Mouse (Mus musculus) cerebellum, postnatal 25 days (tissue): Measurements from ENCODE around the gene Scn4a.
"Not testable (repeated sequence)": the region's sequence is repeated elsewhere in the genome, so short reads cannot be mapped to it uniquely, and the experiment has no call there.

ENCODE experiments used
- DNase-seq, 2 experiments: peaks; one replicate each; pipeline ENCODE4 v3.0.0; 2021; ENCODE audit warnings: mixed read lengths in 2 of 2

The Scn4a gene

GRCm38 (mm10) chr11:106353188-106353587, at the start of gene Scn4a:
Gene Scn4a (minus strand): TSS chr11:106353288.
- no peak for DNase-seq

- no peak for DNase-seq
Measured at GRCm38 (mm10) chr11:106398481-106398880, 45.4 kb upstream of the Scn4a start.

GRCm38 (mm10) chr11:106397656-106398055, 44.6 kb upstream of the Scn4a start:
- DNase-seq: peak; percentile 35 to 63

DNA sequence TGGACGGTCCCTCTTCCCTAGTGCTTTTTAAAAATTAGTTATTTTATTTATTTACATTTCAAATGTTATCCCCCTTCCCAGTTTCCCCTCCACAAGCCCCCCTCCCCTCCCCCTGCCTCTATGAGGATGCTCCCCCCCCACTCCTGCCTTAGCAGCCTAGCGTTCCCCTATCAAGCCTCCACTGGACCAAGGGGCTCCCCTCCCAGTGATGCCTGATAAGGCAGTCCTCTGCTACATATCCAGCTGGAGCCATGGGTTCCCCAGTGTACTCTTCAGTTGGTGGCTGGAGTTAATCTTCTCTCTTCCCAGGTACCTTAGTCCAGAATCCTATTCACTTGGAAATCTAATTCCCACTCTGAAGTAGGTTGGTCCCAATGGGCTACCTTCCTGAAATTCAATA, 41.0 kb upstream of the Scn4a start:
- not testable (repeated sequence) for DNase-seq

GRCm38 (mm10) chr11:106393331-106393616, 40.2 kb upstream of the Scn4a start:
- no peak for DNase-seq

DNA sequence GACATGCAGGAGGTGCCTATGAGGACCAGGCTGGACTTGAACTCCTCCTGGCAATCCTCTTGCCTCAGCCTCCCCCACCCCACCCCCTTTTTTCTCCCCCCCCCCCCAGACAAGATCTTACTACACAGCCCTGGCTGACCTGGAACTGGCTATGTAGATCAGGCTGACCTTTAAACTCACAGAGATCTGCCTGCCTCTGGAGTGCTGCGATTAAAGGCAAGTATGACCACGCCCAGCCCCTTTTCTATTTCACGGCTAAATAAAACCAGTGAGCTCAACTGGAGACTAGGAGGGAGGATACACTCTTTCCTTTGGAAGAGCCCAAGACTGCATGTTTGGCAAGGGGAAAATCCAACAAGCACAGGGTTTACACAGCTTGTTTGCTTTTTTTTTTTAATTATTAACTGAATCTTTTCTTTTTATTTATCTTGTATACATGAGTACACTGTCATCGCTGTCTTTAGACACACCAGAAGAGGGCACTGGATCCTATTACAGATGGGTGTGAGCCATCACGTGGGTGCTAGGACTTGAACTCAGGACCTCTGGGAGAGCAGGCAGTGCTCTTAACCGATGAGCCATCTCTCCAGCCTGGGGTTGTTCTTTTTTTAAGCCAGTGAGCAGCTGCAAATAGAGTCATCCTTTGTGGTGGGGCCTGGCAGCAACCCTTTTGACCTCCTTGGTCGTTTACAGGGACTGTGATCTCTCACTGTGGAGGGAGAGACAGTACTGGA, 39.7 kb upstream of the Scn4a start:
- DNase-seq: no peak

- peak; percentile 69 to 81 for DNase-seq
Measured at GRCm38 (mm10) chr11:106391546-106392188, 38.6 kb upstream of the Scn4a start.

GRCm38 (mm10) chr11:106390757-106391156, 37.7 kb upstream of the Scn4a start:
- no peak for DNase-seq

DNA sequence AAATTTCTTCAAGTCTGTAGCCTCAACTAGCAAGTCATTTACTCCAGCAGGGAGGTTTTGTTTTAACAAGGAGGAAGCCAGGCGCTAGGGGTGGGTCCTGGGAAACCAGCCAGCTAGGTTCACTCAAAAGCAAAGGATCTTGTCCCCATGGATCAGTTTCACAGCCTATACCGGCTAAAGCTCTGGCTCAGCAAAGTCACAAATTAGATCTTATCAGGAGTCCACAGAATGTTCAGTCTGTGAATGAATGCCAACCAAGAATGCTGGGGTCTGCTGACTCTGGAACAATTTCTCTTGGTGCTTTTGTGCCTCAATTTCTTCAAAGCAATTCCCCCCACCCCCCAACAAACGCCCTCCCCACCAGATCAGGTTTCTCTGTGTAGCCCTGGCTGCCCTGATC, 36.5 kb upstream of the Scn4a start:
- no peak for DNase-seq

DNA sequence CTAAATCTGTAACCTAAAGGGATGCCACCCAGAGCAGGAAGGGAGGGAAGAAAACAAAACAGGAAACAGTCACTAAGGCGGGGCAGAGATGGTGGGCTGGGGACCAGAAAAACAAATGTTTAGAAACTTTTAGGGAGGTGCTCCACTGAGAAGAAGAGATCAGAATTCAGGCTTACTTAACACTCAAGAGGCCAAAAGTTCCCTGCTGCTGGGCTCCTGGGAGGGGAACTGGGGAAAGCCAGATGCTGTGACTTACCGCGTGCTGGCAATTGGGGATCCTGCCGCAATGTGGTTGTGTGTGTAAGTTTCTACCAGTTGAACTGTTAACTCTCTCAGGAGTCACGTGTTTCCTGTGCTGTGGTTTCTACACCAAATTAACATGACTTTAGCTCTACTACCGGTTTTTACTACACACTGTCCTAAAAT, 34.7 kb upstream of the Scn4a start, which contains the start of gene Icam2:
Icam2 (minus strand) TSS at position 285 of the 426 bp plus-strand sequence.
- DNase-seq: no peak

DNA sequence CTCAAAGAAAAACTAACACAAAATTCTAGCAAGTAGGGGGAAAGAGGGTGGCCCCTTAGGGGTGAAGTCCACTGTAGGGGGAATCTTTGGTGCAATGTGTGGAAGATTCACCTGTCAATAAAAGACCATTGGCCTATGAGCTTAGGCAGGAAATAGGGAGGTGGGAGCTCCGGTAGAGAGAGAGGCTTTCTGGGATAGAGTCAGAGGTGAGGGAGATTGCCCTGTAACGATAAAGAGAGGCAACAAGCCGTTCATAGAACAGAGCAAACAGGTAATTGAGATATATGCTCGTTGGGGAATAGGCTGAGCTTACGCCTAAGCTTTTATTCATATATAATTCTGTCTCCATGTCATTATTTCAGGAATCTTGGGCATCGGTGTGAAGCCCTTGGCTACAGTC, 33.9 kb upstream of the Scn4a start:
- DNase-seq: no peak

DNA sequence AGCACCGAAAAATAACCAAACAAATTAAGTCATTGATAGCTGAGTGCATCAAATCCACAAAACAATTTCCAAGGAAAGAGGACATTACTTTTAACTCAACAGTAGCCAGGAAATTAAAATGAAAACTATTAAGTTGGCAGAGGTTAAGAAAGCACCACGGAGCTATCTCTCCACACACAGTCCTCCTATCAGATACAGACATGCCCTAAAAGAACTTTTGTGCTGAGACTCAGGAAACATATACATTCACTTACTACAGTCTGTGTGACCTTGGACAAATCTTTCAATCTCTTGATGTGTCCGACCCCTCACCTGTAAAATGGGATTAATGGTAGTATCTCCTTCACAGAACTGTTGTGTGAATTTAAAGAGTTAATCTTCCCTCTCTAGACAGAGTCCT, 33.3 kb upstream of the Scn4a start:
- no peak for DNase-seq

DNA sequence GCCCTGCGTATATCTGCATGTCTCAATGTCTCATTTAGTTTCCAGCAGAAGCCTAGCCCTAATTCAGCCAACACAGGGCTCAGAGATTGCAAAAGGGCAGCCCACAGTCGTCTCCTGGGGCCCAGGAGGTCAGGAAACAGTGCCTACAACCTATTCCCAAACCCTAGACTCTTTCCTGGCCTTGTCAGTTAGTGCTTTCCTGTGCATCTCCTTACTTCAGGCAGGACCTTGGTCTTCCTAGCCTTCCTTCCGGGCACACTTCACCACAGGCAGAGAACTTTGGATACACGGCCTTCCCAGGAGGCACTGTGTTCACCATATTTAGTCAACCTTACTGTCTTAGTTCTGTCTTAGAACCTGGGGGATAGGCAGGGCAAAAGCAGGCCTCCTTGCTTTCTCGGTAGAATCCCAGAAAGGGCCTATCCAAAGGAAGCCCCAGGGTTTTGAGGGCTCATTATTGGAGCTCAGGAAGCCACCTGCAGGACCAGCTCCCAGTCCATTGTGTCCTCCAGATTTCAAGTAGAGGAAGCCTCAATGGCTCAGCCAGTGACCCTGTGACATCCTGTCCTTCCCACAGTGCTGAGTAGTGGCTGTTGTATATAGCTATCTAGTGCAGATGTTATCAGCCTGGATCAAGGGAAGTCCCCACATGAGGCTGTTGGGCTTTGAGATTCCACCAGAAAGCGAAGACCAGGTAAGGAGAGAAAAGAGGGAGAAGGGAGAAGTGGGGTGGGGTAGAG, 30.1 kb upstream of the Scn4a start:
- DNase-seq: no peak

GRCm38 (mm10) chr11:106382424-106382823, 29.3 kb upstream of the Scn4a start:
- no peak for DNase-seq

GRCm38 (mm10) chr11:106381883-106382282, 28.8 kb upstream of the Scn4a start:
- no peak for DNase-seq

GRCm38 (mm10) chr11:106381011-106381410, 27.9 kb upstream of the Scn4a start:
- no peak for DNase-seq

DNA sequence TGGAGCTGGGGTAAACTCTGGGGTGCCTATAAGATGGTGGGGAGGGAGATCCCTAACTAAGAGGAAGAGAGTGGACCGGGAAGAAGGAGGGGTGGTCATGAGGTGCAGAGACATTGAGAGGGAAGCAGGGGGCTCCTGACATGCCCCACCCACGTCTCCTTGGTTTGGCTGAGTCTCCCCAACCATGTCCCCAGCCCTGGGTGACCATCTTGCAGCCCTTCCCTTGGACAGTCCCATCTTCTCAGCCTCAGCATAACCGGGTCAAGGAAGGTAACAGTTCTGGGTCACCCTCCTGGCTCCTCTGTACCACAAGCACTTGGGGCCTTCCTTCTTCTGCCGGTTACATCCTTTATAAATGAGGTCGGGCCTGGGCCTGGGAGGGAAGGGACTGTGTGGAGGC, 21.9 kb upstream of the Scn4a start:
- DNase-seq: no peak

GRCm38 (mm10) chr11:106374559-106374958, 21.5 kb upstream of the Scn4a start:
- DNase-seq: no peak

DNA sequence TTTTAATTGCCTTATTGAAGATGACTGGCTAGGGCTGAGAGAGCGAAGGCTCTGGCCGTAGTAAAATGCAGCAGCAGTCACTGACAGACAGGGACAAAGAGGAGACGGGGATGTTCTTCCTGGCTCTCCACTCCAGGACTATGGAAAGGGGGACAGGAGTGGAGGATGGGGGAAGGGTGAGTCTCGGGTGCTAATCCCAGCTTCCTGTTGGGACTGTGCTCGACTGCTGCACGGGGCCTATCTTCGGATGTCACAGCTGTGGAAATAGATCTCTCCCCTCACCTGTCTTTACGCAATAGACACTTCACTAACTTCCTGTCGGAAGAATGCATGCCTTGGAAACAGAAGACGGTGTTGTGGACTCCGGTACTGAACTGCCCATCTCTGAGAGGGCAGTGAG, 20.9 kb upstream of the Scn4a start:
- no peak for DNase-seq

DNA sequence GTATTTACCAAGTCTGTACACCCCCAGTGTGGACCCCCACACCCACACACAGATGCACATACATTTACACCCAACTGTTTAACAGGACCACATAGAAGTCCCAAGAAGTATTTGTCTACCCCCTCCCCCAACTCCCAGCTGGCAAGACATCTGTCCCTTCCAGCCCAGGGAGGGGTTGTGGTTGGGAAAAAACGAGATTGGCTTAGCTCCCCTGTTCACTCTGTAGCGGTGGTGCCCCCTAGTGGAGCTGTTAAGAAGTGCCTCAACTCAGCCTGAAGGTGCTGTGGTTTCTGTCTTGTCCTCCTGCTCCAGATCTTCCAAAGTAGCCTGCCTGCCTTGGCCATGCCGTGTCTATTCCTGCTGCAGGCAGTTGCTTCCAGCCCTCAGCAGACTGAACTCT, 13.2 kb upstream of the Scn4a start:
- peak; percentile 82 to 89 for DNase-seq

DNA sequence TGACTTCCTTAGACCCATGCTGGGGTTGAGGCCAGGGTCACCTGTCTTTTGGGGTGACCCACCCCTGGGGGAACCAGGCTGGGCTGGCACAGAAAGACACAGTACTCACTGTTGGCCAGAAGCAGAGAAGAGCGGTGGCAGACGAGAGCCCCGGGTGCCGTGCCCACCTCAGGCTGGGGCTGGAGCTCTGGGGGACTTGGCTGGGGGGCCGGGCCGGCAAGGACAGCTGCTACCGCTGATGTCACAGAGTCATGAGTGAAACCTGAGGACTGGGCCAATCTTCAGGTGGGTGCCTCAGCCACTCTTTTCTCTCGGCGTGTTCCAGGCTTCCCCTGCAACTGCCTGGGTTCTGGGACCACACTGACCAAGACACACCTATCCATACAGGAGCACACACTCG, 12.3 kb upstream of the Scn4a start, which contains the start of gene Prr29:
Prr29 (plus strand) TSS at position 107 of the 400 bp plus-strand sequence.
- no peak for DNase-seq

- peak; percentile 12 to 35 for DNase-seq
Measured at GRCm38 (mm10) chr11:106364712-106365111, 11.6 kb upstream of the Scn4a start.

DNA sequence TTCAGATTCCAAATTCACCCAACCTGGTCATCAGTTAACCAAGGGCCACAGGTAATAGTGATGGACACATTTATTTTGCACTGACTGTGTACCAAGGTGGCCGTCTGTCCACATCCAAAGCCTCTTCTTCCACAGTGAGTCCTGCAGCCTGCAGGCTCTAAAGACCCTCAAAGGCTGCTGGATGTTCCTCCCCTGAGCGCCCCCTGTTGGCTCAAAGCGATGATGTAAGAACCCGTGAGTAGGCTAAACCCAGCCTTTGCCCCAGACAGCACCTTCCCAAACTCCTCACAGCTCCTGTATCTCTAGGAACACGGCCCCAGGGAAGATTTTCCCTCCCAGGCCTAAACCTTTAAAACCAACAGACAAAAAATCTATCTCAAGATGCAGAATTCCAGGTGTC, 6.3 kb upstream of the Scn4a start:
- DNase-seq: no peak
